Mouse (Mus musculus) ES-Bruce4 (cell line): Measurements from ENCODE around the gene Nr6a1. TPM values are rescaled to one million over a fixed set of nuclear protein-coding genes. Genes with fewer than 3 reads are reported as not detected.

Experiments used
- H3K27ac ChIP-seq: 2 replicates; pipeline ENCODE4 v1.5.1; 2012; ENCODE audit warnings: low read length, inconsistent platforms; ENCODE audit not compliant: insufficient read depth
- H3K27me3 ChIP-seq: 2 replicates; pipeline ENCODE4 v1.6.1; 2012; ENCODE audit warnings: mild to moderate bottlenecking, low read length, inconsistent platforms; ENCODE audit not compliant: control insufficient read depth, poor library complexity, insufficient read depth, severe bottlenecking
- H3K36me3 ChIP-seq: 2 replicates; pipeline ENCODE4 v1.6.1; 2012; ENCODE audit warnings: inconsistent platforms, mild to moderate bottlenecking, low read length, moderate library complexity; ENCODE audit not compliant: control insufficient read depth, poor library complexity, insufficient read depth, severe bottlenecking
- H3K4me1 ChIP-seq: one replicate; pipeline ENCODE4 v1.8.1; 2011; ENCODE audit warnings: low read length; ENCODE audit not compliant: control insufficient read depth, insufficient read depth
- H3K4me3 ChIP-seq: 2 replicates; pipeline ENCODE4 v1.5.1; 2011; ENCODE audit warnings: low read depth, mild to moderate bottlenecking, low read length
- H3K9ac ChIP-seq: 2 replicates; pipeline ENCODE4 v1.6.1; 2012; ENCODE audit warnings: low read depth, mild to moderate bottlenecking, inconsistent platforms; ENCODE audit not compliant: poor library complexity, severe bottlenecking
- H3K9me3 ChIP-seq: replicated peaks from 2 replicates; pipeline ENCODE4 v1.6.1; 2012; ENCODE audit warnings: mild to moderate bottlenecking, low read length, inconsistent platforms; ENCODE audit not compliant: control insufficient read depth, poor library complexity, insufficient read depth, severe bottlenecking
- CTCF ChIP-seq: IDR thresholded peaks from one replicate; pipeline ENCODE4 v1.8.1; 2011; ENCODE audit warnings: low read depth, low read length
- EP300 ChIP-seq: IDR thresholded peaks from 2 replicates; pipeline ENCODE4 v1.6.1; 2011; ENCODE audit warnings: low read depth, low read length; ENCODE audit not compliant: insufficient read depth
- POLR2A ChIP-seq: IDR thresholded peaks from one replicate; pipeline ENCODE4 v1.8.1; 2011; ENCODE audit warnings: low read length; ENCODE audit not compliant: insufficient read depth
- polyA plus RNA-seq: library from polyadenylated mRNA; stranded (reverse); fragments of >200 nt; gene quantifications from 2 replicates; pipeline ENCODE4 v1.2.4, GENCODE M21; 2011; ENCODE audit warnings: low read depth; ENCODE audit not compliant: missing spikeins, insufficient read depth, insufficient read length

Nr6a1 gene
- polyA plus RNA-seq, 1 experiment, result 110 TPM

DNA sequence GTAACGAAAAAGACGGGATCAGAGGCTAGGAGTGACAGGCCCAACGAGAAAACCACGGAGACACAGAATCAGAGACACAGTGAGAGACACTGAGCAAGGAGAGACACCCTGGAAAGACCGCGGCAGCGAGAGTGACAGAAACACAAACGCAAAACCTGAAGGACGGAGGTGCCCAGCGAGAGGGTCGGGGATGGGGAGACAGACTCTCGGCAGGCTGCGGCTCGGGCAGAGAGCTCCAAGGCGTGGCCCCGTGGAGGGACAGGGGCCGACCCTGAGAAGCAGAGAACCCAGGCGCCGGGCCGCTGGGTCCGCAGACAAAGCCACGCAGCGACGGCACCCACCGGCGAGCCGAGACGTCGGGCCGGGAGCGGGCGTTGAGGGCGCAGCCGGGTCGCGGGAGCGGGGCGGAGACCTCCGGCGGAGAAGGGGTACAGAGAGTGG is 216.0 kb downstream of the Nr6a1 start:
- no peak overlapping the region for H3K27ac ChIP-seq
- TF ChIP-seq POLR2A, result no peak
- no peak for TF ChIP-seq CTCF
- no peak for TF ChIP-seq EP300
- peaks cover 21% of the 10 kb centered on the region for H3K27me3 ChIP-seq
- H3K36me3 ChIP-seq, result no peaks in the 10 kb centered on the region
- no peaks in the 10 kb centered on the region for H3K4me1 ChIP-seq
- no peaks in the 10 kb centered on the region for H3K9me3 ChIP-seq
- H3K9ac ChIP-seq, result peak overlapping the region; percentile 25; the same call in 1 of the 2 replicates
- peak overlapping the region; percentile 8 for H3K4me3 ChIP-seq

DNA sequence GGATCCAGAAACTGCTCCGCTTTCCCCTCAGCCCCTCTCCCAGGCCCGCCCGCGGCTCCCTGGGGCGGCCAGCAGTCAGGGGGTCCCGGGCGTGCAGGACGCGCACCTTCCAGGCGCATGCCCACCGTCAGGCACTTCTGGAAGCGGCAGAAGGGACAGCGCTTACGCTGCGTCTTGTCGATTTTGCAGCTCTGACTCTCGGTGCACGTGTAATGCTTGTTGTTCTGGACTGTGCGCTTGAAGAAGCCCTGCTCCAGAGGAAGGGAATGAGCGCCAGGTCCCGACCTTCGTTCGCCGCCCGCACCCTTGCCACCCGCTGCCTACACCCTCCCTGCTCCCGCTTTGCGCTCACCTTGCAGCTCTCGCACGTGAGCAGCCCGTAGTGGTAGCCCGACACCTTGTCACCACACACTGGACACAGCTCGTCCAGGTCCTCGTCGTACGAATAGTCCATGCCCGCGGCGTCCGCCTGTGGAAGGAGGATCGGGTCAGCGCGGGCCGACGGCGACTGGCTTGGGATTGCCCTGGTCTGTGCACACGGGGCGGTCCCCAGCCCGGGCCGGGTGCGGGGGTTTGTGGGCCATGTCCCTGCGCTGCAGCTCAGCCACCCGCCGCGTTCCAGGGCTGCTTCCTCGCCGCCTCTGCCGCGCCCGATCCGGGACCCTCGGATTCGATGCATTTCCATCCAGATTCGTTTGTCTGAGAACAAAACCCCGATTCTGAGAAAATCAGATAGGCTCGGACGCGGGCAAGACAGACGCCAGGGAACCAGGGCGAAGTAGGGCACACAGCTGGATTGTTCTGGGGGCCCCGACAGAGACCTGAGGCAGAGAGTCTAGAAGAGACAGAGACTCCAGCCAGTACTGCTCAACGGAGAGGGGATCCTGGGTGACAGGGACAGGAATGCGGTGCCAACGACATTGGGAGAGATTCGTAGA is 216.9 kb downstream of the Nr6a1 start:
- Histone ChIP-seq H3K27me3 (peaks cover 21% of the 10 kb centered on the region), H3K4me1 (no peaks in the 10 kb centered on the region), H3K36me3 (no peaks in the 10 kb centered on the region), H3K9ac (no peak overlapping the region), H3K4me3 (peak overlapping the region; percentile 21), H3K27ac (no peak overlapping the region), H3K9me3 (no peaks in the 10 kb centered on the region)
- TF ChIP-seq CTCF (no peak), POLR2A (no peak), EP300 (no peak)

DNA sequence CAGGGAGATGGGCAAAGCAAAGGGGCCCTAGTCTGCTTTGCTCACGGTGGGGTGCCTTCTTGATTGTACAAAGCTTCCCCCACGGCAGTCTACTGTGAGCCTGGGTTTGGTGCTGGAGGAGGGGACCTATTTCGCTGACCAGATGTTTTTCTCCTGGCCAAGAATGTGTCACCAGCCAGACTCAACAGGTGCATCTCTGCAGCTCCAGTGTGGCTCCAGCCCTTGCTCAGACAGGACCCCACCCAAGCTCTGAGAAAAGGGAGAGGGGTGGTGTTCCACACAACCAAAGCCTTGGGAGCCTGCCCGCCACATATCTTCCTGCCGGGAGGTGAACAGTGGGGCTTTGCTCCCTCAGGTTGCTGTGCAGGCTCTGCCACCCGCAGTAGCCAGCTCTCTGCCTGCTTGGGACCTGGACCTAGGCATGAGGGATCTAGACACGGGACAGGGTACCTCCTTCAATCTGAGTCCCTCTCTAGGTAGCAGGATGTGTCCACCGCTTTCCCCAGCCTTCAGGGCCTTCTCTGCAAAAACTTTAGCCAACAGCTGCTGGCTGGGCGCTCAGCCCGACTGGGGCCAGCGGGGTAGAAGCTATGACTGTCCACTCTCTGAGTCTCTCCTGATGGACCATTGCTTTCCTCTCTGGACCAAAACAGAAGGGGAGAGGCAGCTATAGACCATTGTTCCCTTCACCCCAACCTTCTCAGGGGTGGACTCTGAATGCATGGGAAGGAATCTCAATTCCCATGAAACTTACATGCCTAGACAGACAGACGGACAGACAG is 218.4 kb downstream of the Nr6a1 start:
- TF ChIP-seq CTCF (no peak), POLR2A (no peak), EP300 (no peak)
- Histone ChIP-seq H3K36me3 (no peaks in the 10 kb centered on the region), H3K27ac (no peak overlapping the region), H3K9me3 (no peaks in the 10 kb centered on the region), H3K27me3 (peaks cover 21% of the 10 kb centered on the region), H3K4me3 (no peak overlapping the region), H3K4me1 (no peaks in the 10 kb centered on the region), H3K9ac (no peak overlapping the region)

DNA sequence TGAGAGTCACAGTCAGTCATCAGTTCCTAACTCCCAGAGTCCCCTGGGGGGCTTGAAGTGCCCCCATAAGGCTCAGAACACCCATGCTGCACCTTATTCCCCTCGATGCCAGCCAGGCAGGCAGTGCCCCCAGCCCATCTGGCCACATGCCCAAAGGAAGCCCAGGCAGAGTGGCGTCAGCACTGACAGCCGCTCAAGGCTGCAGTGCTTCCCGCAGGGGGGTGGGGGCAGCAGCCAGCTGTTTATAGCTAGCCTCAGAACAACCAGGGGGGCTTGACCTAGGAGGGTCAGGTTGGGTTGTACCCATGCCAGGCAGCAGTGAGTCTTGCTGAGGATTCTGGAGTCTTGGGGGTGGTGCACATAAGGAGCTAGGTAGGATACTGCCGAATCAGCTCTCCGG is 220.8 kb downstream of the Nr6a1 start:
- TF ChIP-seq EP300, result no peak
- TF ChIP-seq POLR2A, result no peak
- TF ChIP-seq CTCF, result no peak
- no peak overlapping the region for H3K4me3 ChIP-seq
- H3K27me3 ChIP-seq, result peaks cover 14% of the 10 kb centered on the region; the same call in 1 of the 2 replicates
- H3K4me1 ChIP-seq, result no peaks in the 10 kb centered on the region
- no peak overlapping the region for H3K9ac ChIP-seq
- no peaks in the 10 kb centered on the region for H3K36me3 ChIP-seq
- H3K27ac ChIP-seq, result no peak overlapping the region
- no peaks in the 10 kb centered on the region for H3K9me3 ChIP-seq

DNA sequence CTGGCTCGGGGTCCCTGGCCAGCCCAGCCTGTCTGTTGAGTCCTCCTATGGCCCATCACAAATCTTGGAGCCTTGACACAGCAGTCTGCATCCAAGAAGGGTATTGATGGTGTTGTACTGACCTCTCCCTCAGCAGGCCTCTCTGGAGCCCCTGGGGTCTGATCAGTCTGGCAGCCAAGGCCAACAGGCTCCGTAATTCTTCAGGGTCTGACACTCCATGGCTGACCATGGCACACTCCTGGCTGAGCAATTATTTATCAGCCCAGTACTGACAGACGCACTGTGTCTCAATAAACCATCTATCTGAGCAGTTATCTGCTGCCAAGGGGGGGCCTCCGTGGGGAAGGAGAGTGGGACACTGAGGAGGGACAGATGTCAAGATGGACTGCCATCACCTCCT is 222.5 kb downstream of the Nr6a1 start:
- no peak overlapping the region for H3K9ac ChIP-seq
- no peaks in the 10 kb centered on the region for H3K36me3 ChIP-seq
- no peaks in the 10 kb centered on the region for H3K4me1 ChIP-seq
- H3K4me3 ChIP-seq, result no peak overlapping the region
- H3K27me3 ChIP-seq, result peaks cover 3% of the 10 kb centered on the region; the same call in 1 of the 2 replicates
- no peak for TF ChIP-seq CTCF
- TF ChIP-seq POLR2A, result no peak
- TF ChIP-seq EP300, result no peak
- no peaks in the 10 kb centered on the region for H3K9me3 ChIP-seq
- H3K27ac ChIP-seq, result no peak overlapping the region

DNA sequence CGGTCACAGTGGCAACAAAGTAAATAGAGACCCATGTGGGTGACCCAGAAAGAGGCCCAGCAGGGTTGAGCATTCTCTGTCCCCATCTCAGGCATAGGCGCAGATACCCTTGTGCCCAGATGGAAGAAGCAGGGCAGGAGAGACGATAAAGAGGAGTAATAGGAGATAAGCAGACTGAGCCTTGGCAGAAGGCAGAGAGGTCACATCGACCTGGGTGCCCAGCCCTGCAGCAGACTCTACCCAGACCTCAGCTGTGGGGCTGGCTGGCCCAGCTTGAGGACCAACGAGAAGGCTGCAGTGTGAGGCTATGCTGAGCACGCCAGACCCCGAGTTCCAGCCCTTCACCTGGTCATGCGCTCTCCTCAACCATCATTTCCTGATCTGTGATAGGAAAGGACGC is 223.2 kb downstream of the Nr6a1 start:
- Histone ChIP-seq H3K27me3 (no peaks in the 10 kb centered on the region), H3K4me1 (no peaks in the 10 kb centered on the region), H3K36me3 (no peaks in the 10 kb centered on the region), H3K9me3 (no peaks in the 10 kb centered on the region), H3K4me3 (no peak overlapping the region), H3K9ac (no peak overlapping the region), H3K27ac (no peak overlapping the region)
- TF ChIP-seq POLR2A, result no peak
- no peak for TF ChIP-seq EP300
